Mouse (Mus musculus) ES-Bruce4 (cell line): ENCODE measurements around the gene Sfrp2. TPM values are rescaled to one million over a fixed set of nuclear protein-coding genes. Genes with fewer than 3 reads are reported as not detected.

ENCODE experiments used
- H3K27ac ChIP-seq: 2 replicates; pipeline ENCODE4 v1.5.1; 2012; ENCODE audit warnings: low read length, inconsistent platforms; ENCODE audit not compliant: insufficient read depth
- H3K27me3 ChIP-seq: 2 replicates; pipeline ENCODE4 v1.6.1; 2012; ENCODE audit warnings: mild to moderate bottlenecking, low read length, inconsistent platforms; ENCODE audit not compliant: control insufficient read depth, poor library complexity, insufficient read depth, severe bottlenecking
- H3K36me3 ChIP-seq: 2 replicates; pipeline ENCODE4 v1.6.1; 2012; ENCODE audit warnings: inconsistent platforms, mild to moderate bottlenecking, low read length, moderate library complexity; ENCODE audit not compliant: control insufficient read depth, poor library complexity, insufficient read depth, severe bottlenecking
- H3K4me1 ChIP-seq: one replicate; pipeline ENCODE4 v1.8.1; 2011; ENCODE audit warnings: low read length; ENCODE audit not compliant: control insufficient read depth, insufficient read depth
- H3K4me3 ChIP-seq: 2 replicates; pipeline ENCODE4 v1.5.1; 2011; ENCODE audit warnings: low read depth, mild to moderate bottlenecking, low read length
- H3K9ac ChIP-seq: 2 replicates; pipeline ENCODE4 v1.6.1; 2012; ENCODE audit warnings: low read depth, mild to moderate bottlenecking, inconsistent platforms; ENCODE audit not compliant: poor library complexity, severe bottlenecking
- H3K9me3 ChIP-seq: replicated peaks from 2 replicates; pipeline ENCODE4 v1.6.1; 2012; ENCODE audit warnings: mild to moderate bottlenecking, low read length, inconsistent platforms; ENCODE audit not compliant: control insufficient read depth, poor library complexity, insufficient read depth, severe bottlenecking
- CTCF ChIP-seq: IDR thresholded peaks from one replicate; pipeline ENCODE4 v1.8.1; 2011; ENCODE audit warnings: low read depth, low read length
- EP300 ChIP-seq: IDR thresholded peaks from 2 replicates; pipeline ENCODE4 v1.6.1; 2011; ENCODE audit warnings: low read depth, low read length; ENCODE audit not compliant: insufficient read depth
- POLR2A ChIP-seq: IDR thresholded peaks from one replicate; pipeline ENCODE4 v1.8.1; 2011; ENCODE audit warnings: low read length; ENCODE audit not compliant: insufficient read depth
- polyA plus RNA-seq: library from polyadenylated mRNA; stranded (reverse); fragments of >200 nt; gene quantifications from 2 replicates; pipeline ENCODE4 v1.2.4, GENCODE M21; 2011; ENCODE audit warnings: low read depth; ENCODE audit not compliant: missing spikeins, insufficient read depth, insufficient read length

Sfrp2 gene
- polyA plus RNA-seq, 1 experiment: 8.5 TPM

DNA sequence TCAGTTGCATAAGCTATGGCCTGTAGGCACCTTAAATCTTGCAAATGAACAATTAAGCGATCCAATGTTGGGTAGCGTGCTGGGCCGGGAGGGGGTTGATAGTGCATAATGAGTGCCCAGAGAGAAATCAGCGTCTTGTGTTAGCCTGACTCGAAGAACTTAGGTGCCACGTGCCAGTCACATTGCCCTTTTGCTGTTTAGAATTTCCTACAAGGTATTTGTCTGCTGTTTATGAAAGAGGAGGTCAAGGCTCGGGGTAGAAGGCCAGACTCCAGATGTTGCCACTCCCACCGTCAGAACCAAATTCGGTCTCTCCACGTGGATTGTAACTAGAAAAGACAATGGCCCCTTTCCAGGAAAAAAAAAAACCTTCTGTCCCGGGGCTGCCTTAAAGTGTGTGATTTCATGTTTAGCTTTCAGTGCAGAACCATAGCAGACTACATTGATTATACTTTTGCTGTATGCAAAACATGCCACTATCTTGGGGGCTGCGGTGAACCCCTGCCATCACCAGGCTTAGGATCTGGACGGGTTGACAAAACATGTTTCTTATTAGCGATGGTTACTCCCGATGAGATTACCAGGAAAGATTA is 11.0 kb upstream of the Sfrp2 start:
- Histone ChIP-seq H3K27ac (no peak overlapping the region), H3K36me3 (no peaks in the 10 kb centered on the region)

DNA sequence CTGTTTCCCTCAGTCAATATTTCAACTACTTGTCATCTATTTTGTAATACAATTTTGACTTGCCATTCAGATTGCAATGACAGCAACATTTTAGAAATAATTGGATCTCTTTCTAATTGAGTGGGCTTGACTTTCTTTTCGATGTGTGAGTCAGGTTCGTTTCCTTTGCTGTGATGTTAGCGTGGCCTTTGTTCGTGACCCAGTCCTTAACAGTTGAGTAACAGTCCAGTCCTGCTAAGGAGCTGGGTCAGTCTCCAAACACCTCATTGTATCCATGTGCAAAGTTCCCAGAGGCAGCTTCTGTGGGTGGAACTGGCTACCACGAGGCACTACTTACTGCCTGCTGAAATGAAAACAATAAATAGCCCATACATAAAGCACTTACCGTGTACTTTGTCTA is 10.5 kb upstream of the Sfrp2 start:
- H3K36me3 ChIP-seq: no peaks in the 10 kb centered on the region

More for the DNA sequence above, 11.0 kb upstream of the Sfrp2 start:
- H3K4me1 ChIP-seq: no peaks in the 10 kb centered on the region
- no peak for TF ChIP-seq CTCF
- no peak for TF ChIP-seq EP300
- TF ChIP-seq POLR2A: no peak
- no peak overlapping the region for H3K4me3 ChIP-seq
- no peak overlapping the region for H3K9ac ChIP-seq
- no peaks in the 10 kb centered on the region for H3K9me3 ChIP-seq
- H3K27me3 ChIP-seq: no peaks in the 10 kb centered on the region

DNA sequence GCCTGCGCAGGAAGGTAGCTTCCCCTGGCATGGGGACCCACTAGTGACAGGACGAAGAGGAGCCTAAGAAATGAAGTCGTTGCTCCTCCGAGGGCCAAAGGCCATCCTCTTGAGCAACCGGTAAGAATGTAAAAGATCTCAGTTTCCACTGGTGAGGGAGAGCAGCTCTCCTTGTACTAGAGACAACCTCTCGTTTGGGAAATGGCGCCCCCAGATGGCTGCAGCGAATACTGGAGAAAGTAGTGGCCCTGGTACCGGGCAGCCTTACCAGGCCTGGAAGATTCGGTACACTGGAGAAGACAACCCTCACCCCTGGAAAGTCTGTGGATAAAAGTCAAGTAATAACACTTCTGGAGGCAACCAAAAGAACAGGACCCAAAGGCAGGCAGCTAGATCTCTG is 3.8 kb upstream of the Sfrp2 start:
- no peaks in the 10 kb centered on the region for H3K4me1 ChIP-seq
- no peak overlapping the region for H3K4me3 ChIP-seq
- no peaks in the 10 kb centered on the region for H3K9me3 ChIP-seq
- H3K9ac ChIP-seq: no peak overlapping the region
- H3K27ac ChIP-seq: no peak overlapping the region
- H3K36me3 ChIP-seq: no peaks in the 10 kb centered on the region
- TF ChIP-seq CTCF (peak; percentile 45), EP300 (no peak)
- H3K27me3 ChIP-seq: no peaks in the 10 kb centered on the region

More for the DNA sequence above, 10.5 kb upstream of the Sfrp2 start:
- no peak overlapping the region for H3K27ac ChIP-seq
- no peaks in the 10 kb centered on the region for H3K4me1 ChIP-seq
- no peaks in the 10 kb centered on the region for H3K9me3 ChIP-seq
- TF ChIP-seq EP300: no peak
- no peaks in the 10 kb centered on the region for H3K27me3 ChIP-seq
- no peak overlapping the region for H3K4me3 ChIP-seq
- H3K9ac ChIP-seq: no peak overlapping the region

DNA sequence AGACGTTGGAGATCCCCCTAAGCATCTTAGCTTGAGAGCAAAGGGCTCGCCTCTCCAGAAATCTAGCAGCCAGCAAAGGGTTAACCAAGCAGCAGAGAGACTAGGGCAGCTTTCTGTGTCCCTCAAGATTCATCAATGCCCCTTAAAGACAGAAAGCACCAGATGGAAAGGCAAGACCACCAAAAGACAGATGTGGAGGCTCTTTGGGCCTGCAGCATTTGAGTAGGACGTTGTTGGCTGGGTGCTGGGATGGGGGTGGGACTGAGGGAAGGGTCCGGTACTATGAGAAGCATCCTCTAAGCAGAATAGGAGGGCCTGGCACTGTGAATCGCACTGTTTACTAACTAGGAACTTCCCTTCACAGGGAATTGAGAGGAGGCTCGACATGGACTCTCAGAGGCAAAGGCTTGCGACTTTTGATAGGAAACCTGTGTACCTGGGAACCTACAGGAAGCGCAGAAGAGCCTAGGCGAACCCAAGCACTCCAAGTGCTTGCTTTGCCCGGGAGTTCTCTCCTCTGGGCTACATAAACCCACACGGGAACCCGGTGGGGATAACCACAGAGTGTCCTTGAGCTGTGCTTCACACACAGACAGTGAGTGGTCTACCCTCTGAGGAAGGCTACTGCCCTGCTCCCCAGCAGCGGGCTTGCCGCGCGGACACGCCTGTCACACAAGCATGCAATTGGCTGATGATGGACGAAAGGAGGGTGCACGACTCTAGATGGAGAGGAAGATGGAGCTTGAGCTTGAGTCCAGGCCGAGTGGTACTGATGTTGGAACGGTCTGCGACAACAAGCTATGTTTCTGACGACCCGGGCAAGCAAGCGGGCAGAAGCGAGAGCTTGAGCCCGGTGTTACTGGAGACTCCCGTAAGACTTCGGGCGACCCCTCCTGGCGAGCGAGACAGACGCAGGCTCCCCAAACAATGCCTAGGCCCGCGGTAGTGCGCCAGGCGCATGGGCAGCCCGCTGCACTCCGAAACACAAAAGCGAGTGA is 2.3 kb upstream of the Sfrp2 start:
- H3K4me1 ChIP-seq: no peaks in the 10 kb centered on the region
- H3K27ac ChIP-seq: no peak overlapping the region

DNA sequence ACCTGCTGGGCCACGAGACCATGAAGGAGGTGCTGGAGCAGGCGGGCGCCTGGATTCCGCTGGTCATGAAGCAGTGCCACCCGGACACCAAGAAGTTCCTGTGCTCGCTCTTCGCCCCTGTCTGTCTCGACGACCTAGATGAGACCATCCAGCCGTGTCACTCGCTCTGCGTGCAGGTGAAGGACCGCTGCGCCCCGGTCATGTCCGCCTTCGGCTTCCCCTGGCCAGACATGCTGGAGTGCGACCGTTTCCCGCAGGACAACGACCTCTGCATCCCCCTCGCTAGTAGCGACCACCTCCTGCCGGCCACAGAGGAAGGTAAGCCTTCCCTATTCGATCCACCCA is 577 bp downstream of the Sfrp2 start:
- no peak overlapping the region for H3K27ac ChIP-seq
- peaks cover 3% of the 10 kb centered on the region; the same call in 1 of the 2 replicates for H3K36me3 ChIP-seq
- TF ChIP-seq POLR2A: no peak
- no peak for TF ChIP-seq EP300

More for the DNA sequence above, 2.3 kb upstream of the Sfrp2 start:
- H3K27me3 ChIP-seq: no peaks in the 10 kb centered on the region
- H3K9ac ChIP-seq: peak overlapping the region; percentile 7; the same call in 1 of the 2 replicates
- TF ChIP-seq CTCF (peak; percentile 75), POLR2A (no peak), EP300 (0 out of 2 replicates have a peak, but pooled peaks have one; percentile 21)
- no peaks in the 10 kb centered on the region for H3K36me3 ChIP-seq
- peak overlapping the region; percentile 62 for H3K4me3 ChIP-seq
- H3K9me3 ChIP-seq: no peaks in the 10 kb centered on the region

DNA sequence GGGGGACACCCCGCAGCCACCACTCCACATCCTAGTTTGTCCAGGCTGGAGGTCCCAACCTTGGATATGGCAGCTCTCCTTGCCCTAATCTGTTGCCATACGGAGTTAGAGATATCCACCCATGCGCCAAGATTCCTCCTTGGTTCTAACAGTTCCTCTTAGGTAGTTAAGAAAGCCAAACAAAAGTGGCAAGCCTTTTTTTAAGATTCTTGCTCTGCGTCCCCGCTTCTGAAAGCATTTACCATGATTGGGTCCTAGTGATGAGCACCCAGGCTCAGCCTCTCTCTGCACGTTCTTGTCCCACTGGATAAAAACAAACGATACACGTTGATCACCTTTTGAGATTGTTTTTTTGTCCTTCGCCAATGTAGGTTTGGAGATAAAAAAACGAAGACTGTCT is 1.0 kb downstream of the Sfrp2 start:
- H3K9me3 ChIP-seq: no peaks in the 10 kb centered on the region
- peak overlapping the region; percentile 63; the same call in 1 of the 2 replicates for H3K9ac ChIP-seq
- no peaks in the 10 kb centered on the region for H3K4me1 ChIP-seq
- no peak overlapping the region for H3K27ac ChIP-seq
- H3K36me3 ChIP-seq: peaks cover 3% of the 10 kb centered on the region; the same call in 1 of the 2 replicates
- TF ChIP-seq CTCF: no peak
- no peak for TF ChIP-seq EP300
- no peak for TF ChIP-seq POLR2A
- H3K4me3 ChIP-seq: peak overlapping the region; percentile 76; the same call in 1 of the 2 replicates
- H3K27me3 ChIP-seq: no peaks in the 10 kb centered on the region

More for the DNA sequence above, 577 bp downstream of the Sfrp2 start:
- Histone ChIP-seq H3K9me3 (no peaks in the 10 kb centered on the region), H3K9ac (peak overlapping the region; percentile 63), H3K4me1 (no peaks in the 10 kb centered on the region), H3K27me3 (no peaks in the 10 kb centered on the region), H3K4me3 (peak overlapping the region; percentile 76)
